Mouse (Mus musculus) midbrain, postnatal 0 days (tissue): ENCODE data around the gene Olfr432. TPM values are rescaled to one million over a fixed set of nuclear protein-coding genes. Genes with fewer than 3 reads are reported as not detected.
"Not testable (repeated sequence)": the region's sequence is repeated elsewhere in the genome, so short reads cannot be mapped to it uniquely, and the experiment has no call there.

Experiments
- ATAC-seq: fragments of 200-750 bp; cut with Nextera tagmentation; 2 replicates; pipeline ENCODE4 v1.8.0; 2017; ENCODE audit warnings: moderate number of reproducible peaks, mild to moderate bottlenecking, moderate TSS enrichment, moderate library complexity; ENCODE audit not compliant: low FRiP score
- DNase-seq: peaks from one replicate; pipeline ENCODE4 v3.0.0-alpha.2; 2015; ENCODE audit warnings: low spot score
- H3K27ac ChIP-seq: fragments of 300-500 bp; sonication (generic); 2 replicates; pipeline ENCODE4 v1.5.1; 2014; ENCODE audit warnings: low read depth, mild to moderate bottlenecking, low read length, mixed read lengths
- H3K27me3 ChIP-seq: fragments of 300-500 bp; sonication (generic); 2 replicates; pipeline ENCODE4 v1.6.1; 2014; ENCODE audit warnings: low read length, control low read depth, mixed read lengths; ENCODE audit not compliant: insufficient read depth
- H3K36me3 ChIP-seq: fragments of 300-500 bp; sonication (generic); 2 replicates; pipeline ENCODE4 v1.6.1; 2014; ENCODE audit warnings: low read length, control low read depth, mixed read lengths; ENCODE audit not compliant: insufficient read depth
- H3K4me1 ChIP-seq: fragments of 300-500 bp; sonication (generic); 2 replicates; pipeline ENCODE4 v1.6.1; 2014; ENCODE audit warnings: mild to moderate bottlenecking, control low read depth, antibody characterized with exemption, low read length, mixed read lengths; ENCODE audit not compliant: insufficient read depth
- H3K4me2 ChIP-seq: fragments of 300-500 bp; sonication (generic); 2 replicates; pipeline ENCODE4 v1.6.1; 2014; ENCODE audit warnings: low read depth, mild to moderate bottlenecking, low read length, mixed read lengths; ENCODE audit not compliant: poor library complexity, severe bottlenecking
- H3K4me3 ChIP-seq: fragments of 300-500 bp; sonication (generic); 2 replicates; pipeline ENCODE4 v1.5.1; 2014; ENCODE audit warnings: low read depth, mild to moderate bottlenecking, low read length, moderate library complexity
- H3K9ac ChIP-seq: fragments of 300-500 bp; sonication (generic); replicated peaks from 2 replicates; pipeline ENCODE4 v1.6.1; 2014; ENCODE audit warnings: mild to moderate bottlenecking, low read length, moderate library complexity, mixed read lengths; ENCODE audit not compliant: poor library complexity, severe bottlenecking
- H3K9me3 ChIP-seq: fragments of 300-500 bp; sonication (generic); 2 replicates; pipeline ENCODE4 v1.6.1; 2016; ENCODE audit warnings: low read length, control low read depth
- CTCF ChIP-seq: IDR thresholded peaks from 2 replicates; pipeline ENCODE4 v1.5.1; 2016; ENCODE audit warnings: antibody characterized with exemption, mild to moderate bottlenecking
- WGBS: fragments of 180-500 bp; shearing (Covaris S2); extraction: QIAGEN DNeasy Blood & Tissue Kit; methylation state at CpG from one replicate; pipeline ENCODE4 v1.1.7; 2014; 5-methylcytosine and 5-hydroxymethylcytosine counted together
- polyA plus RNA-seq: library from polyadenylated mRNA; unstranded; fragments of >200 nt; fragmentation: Nextera tagmentation; extraction: Ambion mirVana; gene quantifications from 2 replicates; pipeline ENCODE4 v1.2.1, GENCODE M21; 2015
- total RNA-seq: library from RNA; depleted of rRNA; stranded (reverse); fragments of >200 nt; gene quantifications from 2 replicates; pipeline ENCODE4 v1.2.3, GENCODE M21; 2014

The Olfr432 gene
- total and polyA plus RNA-seq, 2 experiments from 2014 or later: not detected

GRCm38 (mm10) chr1:174040523-174041177 lies 8.4 kb upstream of the Olfr432 start, which contains the start of gene Olfr433:
Olfr433 (plus strand) TSS chr1:174040705.
- Histone ChIP-seq H3K27ac (no peak within 1 kb of the TSS), H3K4me2 (no peak within 1 kb of the TSS), H3K4me3 (no peak within 1 kb of the TSS), H3K27me3 (no peaks in the 10 kb centered on the region), H3K4me1 (no peaks in the 10 kb centered on the region), H3K9me3 (no peaks in the 10 kb centered on the region), H3K36me3 (no peaks in the 10 kb centered on the region), H3K9ac (no peak within 1 kb of the TSS)
- 88% methylated on average over 7 of the region's 7 CpGs for WGBS
- ATAC-seq (no peak), DNase-seq (no peak)
- TF ChIP-seq CTCF: no peak

- 90% methylated on average over 12 of the region's 12 CpGs for WGBS
- not testable (repeated sequence) for H3K4me2 ChIP-seq, DNase-seq, H3K4me3 ChIP-seq, H3K27ac ChIP-seq, H3K36me3 ChIP-seq, H3K27me3 ChIP-seq, H3K9me3 ChIP-seq, H3K4me1 ChIP-seq, H3K9ac ChIP-seq, ATAC-seq
Observed at GRCm38 (mm10) chr1:174042091-174042884, 6.7 kb upstream of the Olfr432 start.

GRCm38 (mm10) chr1:174044431-174044830 lies 4.6 kb upstream of the Olfr432 start:
- Histone ChIP-seq H3K9ac (no peak overlapping the region), H3K27me3 (no peaks in the 10 kb centered on the region), H3K9me3 (no peaks in the 10 kb centered on the region), H3K27ac (no peak overlapping the region), H3K4me1 (no peaks in the 10 kb centered on the region), H3K36me3 (no peaks in the 10 kb centered on the region), H3K4me3 (no peak overlapping the region), H3K4me2 (no peak overlapping the region)
- ATAC-seq (no peak), DNase-seq (no peak)
- TF ChIP-seq CTCF: no peak
- 83% methylated on average over 2 of the region's 2 CpGs for WGBS

DNA sequence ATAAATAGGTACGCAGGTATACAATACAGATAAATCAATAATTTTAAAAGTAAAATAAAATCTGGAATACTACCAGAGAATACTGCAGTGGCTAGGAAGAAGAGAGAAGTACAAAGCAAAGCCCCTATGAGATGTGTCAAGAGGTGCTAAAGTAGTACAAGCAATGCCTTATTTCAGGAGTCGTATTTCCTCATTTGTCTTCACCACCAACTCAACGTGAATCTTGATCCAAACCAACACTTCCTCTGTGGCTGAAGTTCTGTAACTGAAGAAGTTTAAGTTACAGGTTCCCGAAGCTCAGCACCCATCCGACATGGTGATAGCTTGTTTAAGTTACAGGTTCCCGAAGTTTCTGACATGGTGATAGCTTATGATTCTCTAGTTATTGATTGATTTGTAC lies 778 bp upstream of the Olfr432 start:
- H3K27ac ChIP-seq, H3K4me2 ChIP-seq, H3K4me3 ChIP-seq, H3K27me3 ChIP-seq, H3K9ac ChIP-seq, H3K4me1 ChIP-seq, H3K9me3 ChIP-seq, H3K36me3 ChIP-seq, ATAC-seq, DNase-seq: not testable (repeated sequence)
- WGBS: 88% methylated on average over 6 of the region's 6 CpGs

DNA sequence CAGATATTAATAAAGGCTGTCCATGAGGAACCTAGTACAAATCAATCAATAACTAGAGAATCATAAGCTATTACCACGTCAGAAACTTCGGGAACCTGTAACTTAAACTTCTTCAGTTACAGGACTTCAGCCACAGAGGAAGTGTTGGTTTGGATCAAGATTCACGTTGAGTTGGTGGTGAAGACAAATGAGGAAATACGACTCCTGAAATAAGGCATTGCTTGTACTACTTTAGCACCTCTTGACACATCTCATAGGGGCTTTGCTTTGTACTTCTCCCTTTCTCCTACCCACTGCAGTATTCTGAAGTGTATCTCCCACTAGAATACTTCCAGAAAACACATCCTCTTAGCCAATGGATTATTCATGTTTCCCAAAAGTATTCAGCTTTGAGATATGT lies 352 bp downstream of the Olfr432 start:
- not testable (repeated sequence) for H3K27ac ChIP-seq, H3K27me3 ChIP-seq, H3K9me3 ChIP-seq, H3K9ac ChIP-seq, H3K36me3 ChIP-seq, H3K4me1 ChIP-seq, H3K4me2 ChIP-seq, ATAC-seq, H3K4me3 ChIP-seq, DNase-seq
- 87% methylated on average over 4 of the region's 4 CpGs for WGBS

DNA sequence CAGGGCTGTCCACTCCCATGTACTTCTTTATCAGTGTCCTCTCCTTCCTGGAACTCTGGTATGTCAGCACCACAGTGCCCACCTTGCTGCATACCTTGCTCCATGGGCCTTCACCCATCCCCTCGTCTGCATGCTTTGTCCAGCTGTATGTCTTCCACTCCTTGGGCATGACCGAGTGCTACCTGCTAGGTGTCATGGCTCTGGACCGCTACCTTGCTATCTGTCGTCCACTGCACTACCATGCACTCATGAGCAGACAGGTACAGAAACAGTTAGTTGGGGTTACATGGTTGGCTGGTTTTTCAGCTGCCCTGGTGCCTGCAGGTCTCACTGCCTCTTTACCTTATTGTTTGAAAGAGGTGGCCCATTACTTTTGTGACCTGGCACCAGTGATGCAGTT lies 1.5 kb downstream of the Olfr432 start:
- no peaks in the 10 kb centered on the region for H3K4me1 ChIP-seq
- no peak for TF ChIP-seq CTCF
- H3K4me2 ChIP-seq: no peak overlapping the region
- H3K27ac ChIP-seq: no peak overlapping the region
- WGBS: 84% methylated on average over 4 of the region's 4 CpGs
- DNase-seq (no peak), ATAC-seq (no peak)
- no peak overlapping the region for H3K9ac ChIP-seq
- H3K27me3 ChIP-seq: no peaks in the 10 kb centered on the region
- H3K9me3 ChIP-seq: no peaks in the 10 kb centered on the region
- no peak overlapping the region for H3K4me3 ChIP-seq
- H3K36me3 ChIP-seq: no peaks in the 10 kb centered on the region
